Mouse (Mus musculus): Measurements from ENCODE around the gene Fbxw21.
"Not testable (repeated sequence)": the region's sequence is repeated elsewhere in the genome, so short reads cannot be mapped to it uniquely, and the experiment has no call there.

Fbxw21 gene

GRCm38 (mm10) chr9:109161941-109162340 is at the start of gene Fbxw21:
Gene Fbxw21 (minus strand): TSS chr9:109162041.
- no peak for DNase-seq

- not testable (repeated sequence) for DNase-seq
Observed at GRCm38 (mm10) chr9:109201347-109201746, 39.5 kb upstream of the Fbxw21 start.

GRCm38 (mm10) chr9:109200349-109200748 is 38.5 kb upstream of the Fbxw21 start:
- DNase-seq, result no peak

GRCm38 (mm10) chr9:109199353-109199752 is 37.5 kb upstream of the Fbxw21 start:
- no peak for DNase-seq

- DNase-seq, result not testable (repeated sequence)
Observed at GRCm38 (mm10) chr9:109195875-109196274, 34.0 kb upstream of the Fbxw21 start, which contains the start of gene Fbxw13. Gene Fbxw13 (minus strand): TSS chr9:109195975.

GRCm38 (mm10) chr9:109177208-109177607 is 15.4 kb upstream of the Fbxw21 start:
- DNase-seq, result no peak

- no peak for DNase-seq
Observed at GRCm38 (mm10) chr9:109176301-109176700, 14.5 kb upstream of the Fbxw21 start.

- no peak for DNase-seq
Observed at GRCm38 (mm10) chr9:109167316-109167715, 5.5 kb upstream of the Fbxw21 start.

- DNase-seq, result not testable (repeated sequence)
Observed at GRCm38 (mm10) chr9:109140414-109140813, 21.4 kb downstream of the Fbxw21 start.

GRCm38 (mm10) chr9:109130076-109130475 is 31.8 kb downstream of the Fbxw21 start:
- no peak for DNase-seq

- DNase-seq, result no peak
Observed at GRCm38 (mm10) chr9:109128211-109128610, 33.6 kb downstream of the Fbxw21 start.

- DNase-seq, result no peak
Observed at GRCm38 (mm10) chr9:109127076-109127475, 34.8 kb downstream of the Fbxw21 start.

GRCm38 (mm10) chr9:109125481-109125880 is 36.4 kb downstream of the Fbxw21 start:
- no peak for DNase-seq

- no peak for DNase-seq
Observed at GRCm38 (mm10) chr9:109125043-109125442, 36.8 kb downstream of the Fbxw21 start.

- no peak for DNase-seq
Observed at GRCm38 (mm10) chr9:109124164-109124563, 37.7 kb downstream of the Fbxw21 start.

GRCm38 (mm10) chr9:109123266-109123665 is 38.6 kb downstream of the Fbxw21 start:
- no peak for DNase-seq

- DNase-seq, result peak; percentile 22
Observed at GRCm38 (mm10) chr9:109122553-109123085, 39.2 kb downstream of the Fbxw21 start.

GRCm38 (mm10) chr9:109120956-109121355 is 40.9 kb downstream of the Fbxw21 start:
- DNase-seq, result no peak

GRCm38 (mm10) chr9:109119571-109119970 is 42.3 kb downstream of the Fbxw21 start:
- DNase-seq, result no peak

- DNase-seq, result no peak
Observed at GRCm38 (mm10) chr9:109118106-109118505, 43.7 kb downstream of the Fbxw21 start.

- no peak for DNase-seq
Observed at GRCm38 (mm10) chr9:109116205-109116604, 45.6 kb downstream of the Fbxw21 start.

GRCm38 (mm10) chr9:109114871-109115270 is 47.0 kb downstream of the Fbxw21 start:
- DNase-seq, result no peak

GRCm38 (mm10) chr9:109114276-109114675 is 47.6 kb downstream of the Fbxw21 start:
- DNase-seq, result no peak

GRCm38 (mm10) chr9:109113331-109113730 is 48.5 kb downstream of the Fbxw21 start:
- DNase-seq, result no peak

GRCm38 (mm10) chr9:109111591-109111990 is 50.2 kb downstream of the Fbxw21 start:
- DNase-seq, result no peak
